Mouse (Mus musculus): ENCODE data around the gene Polr1a. TPM values are rescaled to one million over a fixed set of nuclear protein-coding genes. Genes with fewer than 3 reads are reported as not detected.
A peak's percentile ranks its signal among the peaks of the same experiment; 100 is the strongest.

Polr1a gene
- polyA plus RNA-seq (2015; fragmentation: Nextera tagmentation; extraction: Ambion mirVana): 29.0 and 35.1 TPM in 2 replicates

- H3K9me3 ChIP-seq: no peaks in the 10 kb centered on the region
- peak within 1 kb of the TSS; percentile 56 for H3K4me2 ChIP-seq
- WGBS: under 1% methylated on average over 58 of the region's 58 CpGs
- H3K27me3 ChIP-seq: no peaks in the 10 kb centered on the region
- H3K9ac ChIP-seq: peak within 1 kb of the TSS; percentile 78
- H3K4me1 ChIP-seq: peaks cover 17% of the 10 kb centered on the region
- peak within 1 kb of the TSS; percentile 72; the same call in 1 of the 2 replicates for H3K27ac ChIP-seq
- peak within 1 kb of the TSS; percentile 89 for H3K4me3 ChIP-seq
- peaks cover 23% of the 10 kb centered on the region for H3K36me3 ChIP-seq
- peak; percentile 92 for ATAC-seq (ENCODE audit: borderline replicate concordance, extremely low read depth, low FRiP score, low TSS enrichment)
These were observed at the start of gene Polr1a, which contains the start of gene Ptcd3 for GRCm38 (mm10) chr6:71908481-71909381. Polr1a (plus strand) TSS chr6:71909053. Ptcd3 (minus strand) TSS chr6:71908750.

DNA sequence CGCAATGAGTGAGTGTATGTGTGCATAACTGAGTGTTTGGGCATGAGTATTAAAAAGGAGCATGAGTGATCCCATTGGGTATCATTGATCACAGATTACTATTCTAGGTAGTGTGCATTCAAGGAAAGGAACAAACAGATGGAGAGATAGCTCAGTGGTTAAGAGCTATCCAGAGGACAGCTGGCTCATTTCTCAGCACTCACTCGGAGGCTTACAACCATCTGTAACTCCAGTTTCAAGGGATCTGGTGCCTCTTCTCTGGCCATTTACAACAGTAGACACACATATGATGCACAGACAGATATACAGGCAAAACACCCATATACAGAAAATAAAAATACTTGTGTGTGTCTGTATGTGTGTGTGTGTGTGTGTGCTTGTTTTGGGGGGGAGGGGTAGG, 41.1 kb upstream of the Polr1a start:
- peaks cover 68% of the 10 kb centered on the region for H3K36me3 ChIP-seq
- H3K4me2 ChIP-seq: no peak overlapping the region
- H3K4me3 ChIP-seq: no peak overlapping the region
- no peak overlapping the region for H3K9ac ChIP-seq
- 70% methylated on average over 2 of the region's 2 CpGs for WGBS
- H3K27me3 ChIP-seq: no peaks in the 10 kb centered on the region
- H3K9me3 ChIP-seq: no peaks in the 10 kb centered on the region
- ATAC-seq (ENCODE audit: borderline replicate concordance, extremely low read depth, low FRiP score, low TSS enrichment): no peak
- no peak overlapping the region for H3K27ac ChIP-seq
- no peaks in the 10 kb centered on the region for H3K4me1 ChIP-seq

DNA sequence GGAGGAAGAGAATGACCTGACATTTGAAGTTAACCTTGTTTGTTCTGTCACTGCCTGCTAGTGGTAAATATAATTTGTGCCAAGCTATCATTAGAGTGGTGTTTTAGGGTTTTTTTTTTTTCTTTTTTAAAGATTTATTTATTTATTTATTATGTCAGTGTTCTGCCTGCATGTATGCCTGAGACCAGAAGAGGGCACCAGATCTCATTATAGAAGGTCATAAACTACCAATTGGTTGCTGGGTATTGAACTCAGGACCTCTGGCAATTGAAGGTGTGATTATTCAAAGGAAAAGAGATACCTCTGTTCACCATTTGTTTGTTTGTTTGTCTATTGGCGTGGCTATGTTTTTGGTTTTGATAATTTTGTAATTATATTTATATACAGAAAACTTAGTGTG, 40.0 kb upstream of the Polr1a start:
- Histone ChIP-seq H3K4me1 (no peaks in the 10 kb centered on the region), H3K27ac (no peak overlapping the region), H3K27me3 (no peaks in the 10 kb centered on the region), H3K9ac (no peak overlapping the region), H3K4me2 (no peak overlapping the region), H3K9me3 (no peaks in the 10 kb centered on the region), H3K4me3 (no peak overlapping the region), H3K36me3 (peaks cover 67% of the 10 kb centered on the region)
- WGBS: 89% methylated on average over 1 of the region's 1 CpGs
- ATAC-seq (ENCODE audit: borderline replicate concordance, extremely low read depth, low FRiP score, low TSS enrichment): no peak

GRCm38 (mm10) chr6:71871396-71871795, 37.5 kb upstream of the Polr1a start:
- H3K9ac ChIP-seq: no peak overlapping the region
- H3K36me3 ChIP-seq: peaks cover 67% of the 10 kb centered on the region
- 92% methylated on average over 9 of the region's 9 CpGs for WGBS
- no peaks in the 10 kb centered on the region for H3K9me3 ChIP-seq
- H3K4me3 ChIP-seq: no peak overlapping the region
- no peak overlapping the region for H3K4me2 ChIP-seq
- H3K4me1 ChIP-seq: no peaks in the 10 kb centered on the region
- H3K27ac ChIP-seq: no peak overlapping the region
- ATAC-seq (ENCODE audit: borderline replicate concordance, extremely low read depth, low FRiP score, low TSS enrichment): no peak
- no peaks in the 10 kb centered on the region for H3K27me3 ChIP-seq

DNA sequence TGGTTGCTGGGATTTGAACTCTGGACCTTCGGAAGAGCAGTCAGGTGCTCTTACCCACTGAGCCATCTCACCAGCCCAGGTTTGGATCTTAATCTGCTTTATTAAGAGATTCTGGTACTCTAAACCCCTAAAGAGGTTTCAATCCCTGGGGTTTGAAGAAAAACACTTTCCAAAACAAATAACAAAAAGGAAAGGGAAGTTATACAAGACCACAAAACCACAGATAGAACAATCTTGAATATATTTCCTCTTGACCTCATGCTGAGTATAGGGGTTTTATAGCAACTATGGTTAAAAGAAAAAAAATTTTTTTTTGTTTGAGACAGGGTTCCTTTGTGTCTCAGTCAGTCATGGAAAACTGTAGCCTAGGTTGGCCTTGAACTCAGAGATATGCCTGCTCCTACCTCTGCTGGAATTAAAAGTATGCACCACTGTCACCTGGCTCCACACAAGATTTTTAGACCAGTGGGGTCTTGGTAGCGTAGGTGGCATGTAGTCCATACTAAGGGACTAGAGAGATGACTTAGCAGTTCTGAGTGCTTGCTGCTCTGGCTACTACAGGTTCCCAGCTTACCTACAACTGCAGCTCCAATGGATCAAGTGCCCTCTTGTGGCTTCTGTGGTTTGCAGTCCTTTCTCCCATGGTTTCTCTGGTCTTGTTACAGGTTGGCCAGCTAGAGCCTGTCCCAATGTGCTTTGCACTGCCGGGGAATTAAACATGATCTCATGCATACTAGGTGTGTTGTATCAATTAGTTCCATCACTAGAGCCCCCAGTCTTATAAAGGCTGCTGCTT, 30.7 kb upstream of the Polr1a start:
- no peaks in the 10 kb centered on the region for H3K9me3 ChIP-seq
- H3K4me3 ChIP-seq: no peak overlapping the region
- no peaks in the 10 kb centered on the region for H3K27me3 ChIP-seq
- no peak for ATAC-seq (ENCODE audit: borderline replicate concordance, extremely low read depth, low FRiP score, low TSS enrichment)
- H3K36me3 ChIP-seq: peaks cover 75% of the 10 kb centered on the region
- H3K4me2 ChIP-seq: no peak overlapping the region
- H3K27ac ChIP-seq: no peak overlapping the region
- H3K9ac ChIP-seq: no peak overlapping the region
- no peaks in the 10 kb centered on the region for H3K4me1 ChIP-seq
- 90% methylated on average over 3 of the region's 3 CpGs for WGBS

- WGBS: 87% methylated on average over 4 of the region's 4 CpGs
- Histone ChIP-seq H3K4me1 (no peaks in the 10 kb centered on the region), H3K27ac (no peak overlapping the region), H3K4me3 (no peak overlapping the region), H3K36me3 (peaks cover 95% of the 10 kb centered on the region), H3K9ac (no peak overlapping the region), H3K27me3 (no peaks in the 10 kb centered on the region), H3K4me2 (no peak overlapping the region), H3K9me3 (no peaks in the 10 kb centered on the region)
- ATAC-seq (ENCODE audit: borderline replicate concordance, extremely low read depth, low FRiP score, low TSS enrichment): no peak
These were observed 15.6 kb upstream of the Polr1a start for GRCm38 (mm10) chr6:71893263-71893662.

- Histone ChIP-seq H3K9me3 (no peaks in the 10 kb centered on the region), H3K4me2 (peak overlapping the region; percentile 56), H3K4me3 (peak overlapping the region; percentile 89), H3K9ac (peak overlapping the region; percentile 78), H3K36me3 (peaks cover 26% of the 10 kb centered on the region), H3K4me1 (peaks cover 17% of the 10 kb centered on the region), H3K27ac (no peak overlapping the region), H3K27me3 (no peaks in the 10 kb centered on the region)
- 3% methylated on average over 4 of the region's 4 CpGs for WGBS
- no peak for ATAC-seq (ENCODE audit: borderline replicate concordance, extremely low read depth, low FRiP score, low TSS enrichment)
These were observed 1.1 kb upstream of the Polr1a start for GRCm38 (mm10) chr6:71907702-71908235.

DNA sequence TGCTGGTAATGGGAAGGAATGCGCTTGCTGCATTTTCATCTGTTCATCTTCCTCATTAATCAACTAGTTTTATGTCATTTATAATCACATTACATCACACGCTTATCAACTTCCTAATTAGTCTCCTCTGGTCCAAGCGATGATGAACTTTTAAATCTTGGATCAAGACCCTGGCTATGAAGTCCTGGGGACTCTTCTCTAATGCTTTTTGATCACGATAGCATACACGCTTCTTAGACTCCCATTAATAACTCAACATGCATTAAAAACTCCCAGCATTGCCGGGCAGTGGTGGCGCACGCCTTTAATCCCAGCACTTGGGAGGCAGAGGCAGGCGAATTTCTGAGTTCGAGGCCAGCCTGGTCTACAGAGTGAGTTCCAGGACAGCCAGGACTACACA, 531 bp downstream of the Polr1a start:
- Histone ChIP-seq H3K4me3 (peak overlapping the region; percentile 89), H3K9me3 (no peaks in the 10 kb centered on the region), H3K4me1 (peaks cover 17% of the 10 kb centered on the region), H3K9ac (peak overlapping the region; percentile 78), H3K36me3 (peaks cover 20% of the 10 kb centered on the region), H3K27me3 (no peaks in the 10 kb centered on the region), H3K4me2 (peak overlapping the region; percentile 56), H3K27ac (0 out of 2 replicates have a peak overlapping the region, but pooled peaks have one; percentile 72)
- no peak; the same call in 1 of the 2 replicates for ATAC-seq (ENCODE audit: borderline replicate concordance, extremely low read depth, low FRiP score, low TSS enrichment)
- WGBS: 20% methylated on average over 10 of the region's 10 CpGs

- peak overlapping the region; percentile 56 for H3K4me2 ChIP-seq
- H3K9ac ChIP-seq: no peak overlapping the region
- H3K27ac ChIP-seq: no peak overlapping the region
- no peaks in the 10 kb centered on the region for H3K9me3 ChIP-seq
- ATAC-seq (ENCODE audit: borderline replicate concordance, extremely low read depth, low FRiP score, low TSS enrichment): no peak
- H3K4me1 ChIP-seq: peaks cover 17% of the 10 kb centered on the region
- WGBS: 67% methylated on average over 6 of the region's 6 CpGs
- peaks cover 17% of the 10 kb centered on the region for H3K36me3 ChIP-seq
- peak overlapping the region; percentile 89 for H3K4me3 ChIP-seq
- H3K27me3 ChIP-seq: no peaks in the 10 kb centered on the region
These were observed 987 bp downstream of the Polr1a start for GRCm38 (mm10) chr6:71909840-71910239.

GRCm38 (mm10) chr6:71911686-71912450, 3.0 kb downstream of the Polr1a start:
- peaks cover 24% of the 10 kb centered on the region for H3K36me3 ChIP-seq
- H3K4me3 ChIP-seq: no peak overlapping the region
- ATAC-seq (ENCODE audit: borderline replicate concordance, extremely low read depth, low FRiP score, low TSS enrichment): no peak
- H3K9ac ChIP-seq: no peak overlapping the region
- peaks cover 17% of the 10 kb centered on the region for H3K4me1 ChIP-seq
- WGBS: 48% methylated on average over 5 of the region's 5 CpGs
- no peaks in the 10 kb centered on the region for H3K9me3 ChIP-seq
- H3K4me2 ChIP-seq: no peak overlapping the region
- H3K27me3 ChIP-seq: no peaks in the 10 kb centered on the region
- H3K27ac ChIP-seq: no peak overlapping the region

- Histone ChIP-seq H3K9me3 (no peaks in the 10 kb centered on the region), H3K36me3 (peaks cover 89% of the 10 kb centered on the region)
These were observed 11.9 kb downstream of the Polr1a start for GRCm38 (mm10) chr6:71920752-71921151.

More at GRCm38 (mm10) chr6:71920752-71921151, 11.9 kb downstream of the Polr1a start:
- Histone ChIP-seq H3K27ac (no peak overlapping the region), H3K4me1 (no peaks in the 10 kb centered on the region), H3K27me3 (no peaks in the 10 kb centered on the region), H3K4me2 (no peak overlapping the region), H3K9ac (no peak overlapping the region), H3K4me3 (no peak overlapping the region)
- ATAC-seq (ENCODE audit: borderline replicate concordance, extremely low read depth, low FRiP score, low TSS enrichment): no peak
- whole genome bisulfite sequencing: 92% methylated on average over 7 of the region's 7 CpGs
